Mouse (Mus musculus): ENCODE results near the gene Golga1. TPM values are rescaled to one million over a fixed set of nuclear protein-coding genes. Genes with fewer than 3 reads are reported as not detected.

Gene Golga1
- 7.4 and 8.6 TPM in 2 replicates for polyA plus RNA-seq (2012; rRNA removed; ENCODE audit: low replicate concordance)

GRCm38 (mm10) chr2:39065400-39065987 lies at the start of gene Golga1:
Gene Golga1 (minus strand): TSS chr2:39065541.

GRCm38 (mm10) chr2:39005574-39006079 lies 59.7 kb downstream of the Golga1 start, which contains the start of gene Rpl35:
Gene Rpl35 (minus strand): TSS chr2:39005624.

DNA sequence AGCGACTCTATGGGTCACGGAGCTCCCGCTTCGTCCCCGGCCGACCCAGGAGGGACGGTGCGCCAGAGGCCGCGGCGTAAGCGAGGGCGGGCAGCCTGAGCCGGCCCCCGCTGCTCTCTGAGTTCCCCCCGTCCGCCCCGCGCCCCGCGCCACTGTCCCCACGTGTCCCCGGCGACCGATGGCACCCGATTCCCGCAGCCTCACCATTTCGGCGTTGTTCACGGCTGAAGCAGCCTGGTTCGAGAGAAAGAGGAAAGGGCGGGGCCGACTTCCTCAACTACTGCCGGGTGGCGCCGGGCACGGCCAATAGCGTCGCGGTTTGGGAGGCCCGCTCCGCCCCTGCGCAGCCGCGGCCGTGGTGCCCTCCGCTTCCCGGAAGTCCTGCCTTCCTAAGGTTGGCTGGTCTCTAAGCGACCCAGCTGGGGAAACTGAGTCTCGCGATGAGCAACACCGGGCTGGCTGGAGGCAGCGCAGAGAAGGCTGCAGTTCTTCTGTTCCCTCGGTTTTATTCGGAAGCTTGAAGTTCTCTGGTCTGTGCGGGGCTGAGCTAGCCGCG lies 60.4 kb downstream of the Golga1 start, which contains the start of gene Arpc5l:
TSS of gene Arpc5l (plus strand) at position 469 of the 556 bp plus-strand sequence.

DNA sequence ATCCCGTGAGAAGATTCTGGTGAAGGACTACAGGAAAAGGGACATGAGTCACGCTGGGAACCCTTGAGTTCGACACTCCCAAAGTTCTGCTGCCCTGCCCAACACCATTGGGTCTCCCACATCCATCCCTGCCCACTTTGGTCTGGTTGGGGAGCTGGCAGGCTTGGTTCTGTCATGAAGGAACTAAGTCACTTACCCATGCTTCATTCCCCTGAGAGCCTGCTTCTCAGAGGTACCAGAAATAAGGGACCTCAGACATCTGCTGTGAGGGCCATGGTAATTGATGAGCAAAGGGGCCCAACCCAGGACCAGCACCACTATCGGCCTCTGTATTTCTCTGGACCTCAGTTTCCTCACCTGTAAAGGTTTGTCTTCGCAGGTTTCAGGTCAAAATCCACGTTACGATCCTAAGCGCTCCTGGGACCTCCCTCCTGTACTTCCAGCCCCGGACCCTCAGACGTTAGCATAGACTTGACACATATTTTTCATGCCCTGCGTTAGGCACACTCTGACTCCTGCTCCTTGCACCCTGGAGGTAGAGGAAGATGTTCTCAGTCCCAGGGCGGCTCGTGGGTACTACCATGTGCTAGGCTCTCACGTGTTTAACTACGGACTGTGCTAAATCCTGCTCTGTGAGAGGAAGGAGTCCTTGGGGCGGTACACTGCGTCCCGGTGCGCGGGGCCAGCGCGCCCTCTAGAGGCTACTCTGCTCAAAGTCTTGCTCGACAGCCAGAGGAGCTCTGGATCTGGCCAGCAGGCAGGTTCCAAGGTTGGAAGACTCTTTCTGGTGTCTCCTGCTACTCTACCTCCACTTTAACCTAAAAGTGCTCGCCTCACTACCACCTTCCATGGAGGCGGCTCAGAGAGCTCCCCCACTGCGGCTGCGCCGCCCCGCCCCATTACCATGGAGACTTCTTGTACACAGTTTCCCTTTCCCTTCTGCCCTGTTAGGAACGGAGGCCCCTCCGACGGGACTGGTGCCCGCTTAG lies 67.7 kb downstream of the Golga1 start, which contains the start of gene Wdr38:
TSS of gene Wdr38 (plus strand) at position 91 of the 989 bp plus-strand sequence.

Other genes with a start within 250 kb of the Golga1 start
- gene Nr6a1, start 137.9 kb downstream of the Golga1 start, polyA plus RNA-seq (2012; rRNA removed; ENCODE audit: low replicate concordance): 2.7 and 5.4 TPM in 2 replicates
- gene Olfml2a, start 133.6 kb downstream of the Golga1 start, polyA plus RNA-seq (2012; rRNA removed; ENCODE audit: low replicate concordance): 0.46 and 1.1 TPM in 2 replicates
- 0.30 and 0.56 TPM in 2 replicates for gene Wdr38, start 68.1 kb downstream of the Golga1 start, polyA plus RNA-seq (2012; rRNA removed; ENCODE audit: low replicate concordance)
- gene Arpc5l, start 60.2 kb downstream of the Golga1 start, polyA plus RNA-seq (2012; rRNA removed; ENCODE audit: low replicate concordance): 25.3 and 27.8 TPM in 2 replicates
- 77.2 and 77.4 TPM in 2 replicates for gene Rpl35, start 59.9 kb downstream of the Golga1 start, polyA plus RNA-seq (2012; rRNA removed; ENCODE audit: low replicate concordance)
- gene Scai, start 125.2 kb upstream of the Golga1 start, polyA plus RNA-seq (2012; rRNA removed; ENCODE audit: low replicate concordance): 0.05 and 0.11 TPM in 2 replicates
- 2.9 and 3.8 TPM in 2 replicates for gene Ppp6c, start 160.9 kb upstream of the Golga1 start, polyA plus RNA-seq (2012; rRNA removed; ENCODE audit: low replicate concordance)